Mouse (Mus musculus): ENCODE data around the gene Ceacam16.
A peak's percentile ranks its signal among the peaks of the same experiment; 100 is the strongest.

- TF ChIP-seq CTCF (IDR thresholded peaks at IDR 0.05; ENCODE audit: low read depth) (peak; percentile 96), EP300 (optimal IDR thresholded peaks at IDR 0.05) (no peak)
These were observed 17.5 kb downstream of the Ceacam16 start for GRCm38 (mm10) chr7:19843561-19843960.

Measured in stomach, postnatal 0 days (tissue).